Mouse (Mus musculus) kidney, postnatal 36 days (tissue): ENCODE measurements around the gene Cd247.
"Not testable (repeated sequence)": the region's sequence is repeated elsewhere in the genome, so short reads cannot be mapped to it uniquely, and the experiment has no call there.

ENCODE experiments used
- DNase-seq, 2 experiments: peaks; one replicate each; pipeline ENCODE4 v3.0.0; 2021 to 2022; ENCODE audit warnings: mixed read lengths in 2 of 2

Gene Cd247

DNA sequence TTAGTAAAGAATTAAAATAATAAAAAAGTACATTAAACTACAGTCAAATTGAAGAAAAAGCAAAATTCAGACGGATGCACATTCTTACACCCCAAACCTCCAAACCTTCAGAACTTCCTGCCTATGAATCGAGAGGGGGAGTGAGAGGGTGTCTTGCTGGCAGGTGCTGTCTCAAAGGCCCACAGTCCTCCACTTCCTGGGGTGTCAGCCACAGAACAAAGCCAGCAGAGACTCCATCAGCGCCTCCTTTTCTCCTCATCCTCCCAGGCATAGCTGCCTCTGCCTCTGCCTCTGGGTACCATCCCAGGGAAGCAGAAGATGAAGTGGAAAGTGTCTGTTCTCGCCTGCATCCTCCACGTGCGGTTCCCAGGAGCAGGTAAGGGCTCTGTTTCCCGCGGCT lies at the start of gene Cd247:
Gene Cd247, plus strand, starts transcription at position 171 of the 400 bp plus-strand sequence.
- DNase-seq, result no peak

- DNase-seq, result no peak
Measured at GRCm38 (mm10) chr1:165738985-165739384, 49.5 kb upstream of the Cd247 start.

- DNase-seq, result no peak
Measured at GRCm38 (mm10) chr1:165741989-165742388, 46.5 kb upstream of the Cd247 start.

DNA sequence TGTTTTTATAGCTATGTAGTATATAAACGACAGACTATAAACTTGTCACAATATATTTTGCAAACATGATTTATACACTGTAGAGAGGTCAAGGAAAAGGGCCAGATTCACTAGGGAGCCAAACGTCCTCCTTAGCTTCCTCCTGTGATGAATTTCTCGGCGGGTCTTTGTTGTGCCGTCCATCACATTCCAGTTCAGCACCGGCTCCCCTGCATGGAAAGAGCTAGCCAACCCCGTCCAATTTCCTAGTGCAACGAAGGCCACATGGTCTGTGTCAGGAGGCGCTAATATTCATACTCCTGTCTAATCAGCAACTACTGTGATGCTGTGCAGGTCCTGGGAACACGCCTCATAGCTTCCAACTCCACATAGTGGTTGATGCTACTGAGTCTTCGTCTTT lies 40.4 kb upstream of the Cd247 start:
- no peak for DNase-seq

DNA sequence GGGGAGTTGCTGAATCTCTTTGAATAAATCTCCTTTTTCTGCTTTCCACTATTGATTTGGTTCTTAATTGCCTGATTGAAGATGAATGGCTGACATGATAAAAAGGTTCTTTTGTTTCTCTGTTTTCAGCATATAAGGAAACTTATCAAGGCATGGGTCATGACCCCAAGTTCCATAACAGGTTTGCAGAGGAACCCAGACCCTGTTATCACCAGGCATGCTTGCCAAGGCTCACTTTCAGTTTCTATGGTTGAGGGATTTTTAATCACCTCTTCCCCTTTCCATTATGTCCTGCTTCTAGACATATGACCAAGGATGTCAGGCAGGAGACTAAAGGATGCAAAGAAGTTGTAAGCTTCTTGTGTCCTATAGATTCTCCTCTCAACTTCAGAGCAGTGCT lies 37.3 kb upstream of the Cd247 start:
- DNase-seq, result no peak

DNA sequence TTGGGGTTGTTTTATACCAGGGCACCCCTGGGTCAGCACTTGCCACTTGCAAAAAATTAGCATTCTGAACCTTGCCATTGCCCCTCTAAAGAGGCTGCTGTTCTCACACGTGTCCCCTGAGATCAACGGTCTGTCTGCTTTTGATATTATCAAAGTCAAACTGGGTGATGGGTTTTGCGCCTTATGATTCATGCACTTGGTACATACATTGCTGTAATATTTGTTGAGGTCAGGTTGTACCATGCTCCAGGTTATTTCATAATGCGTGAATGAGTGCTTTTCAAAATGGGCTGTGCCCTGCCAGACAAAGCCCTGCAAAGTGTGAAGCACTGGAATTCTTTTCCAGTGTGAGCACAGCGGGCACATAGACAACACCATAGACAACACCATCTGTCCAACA lies 36.6 kb upstream of the Cd247 start:
- no peak for DNase-seq

DNA sequence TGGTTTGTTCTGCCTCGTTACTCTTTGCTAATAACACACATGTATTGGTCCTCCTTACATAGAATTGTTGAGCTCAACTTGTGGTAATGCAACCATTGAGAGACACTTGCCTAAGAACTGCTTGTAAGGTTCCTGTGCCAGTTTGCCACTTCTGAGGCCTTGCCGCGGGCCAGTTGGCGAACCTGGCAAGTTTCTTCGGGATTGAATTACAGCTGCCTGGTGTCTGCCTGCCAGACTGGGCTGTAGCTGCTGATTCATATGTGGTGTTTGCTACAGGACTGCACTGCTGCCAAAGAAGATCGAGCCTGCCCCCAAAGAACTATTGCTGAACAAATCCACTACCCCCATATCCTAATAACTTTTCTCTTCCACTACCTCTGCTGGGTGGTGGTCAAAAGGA lies 34.3 kb upstream of the Cd247 start:
- no peak for DNase-seq

DNA sequence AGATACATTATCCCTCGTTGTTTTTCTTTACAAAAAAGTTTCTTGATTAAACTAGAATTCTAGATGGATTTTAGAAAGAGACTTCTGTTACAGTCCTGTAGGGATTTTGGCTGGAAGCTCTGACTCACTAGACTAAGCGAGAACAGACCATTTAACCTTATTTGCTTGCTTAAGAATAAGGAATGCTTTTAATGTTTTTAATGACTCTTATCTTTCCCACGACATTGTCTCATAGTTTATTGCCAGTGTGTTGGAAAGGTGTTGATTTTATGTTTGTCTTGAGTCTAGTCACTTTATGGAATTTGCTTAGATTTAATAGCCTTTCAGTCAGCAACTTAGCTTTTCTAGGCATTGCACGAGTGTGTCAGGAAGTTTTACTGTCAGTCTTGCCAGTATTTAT lies 33.3 kb upstream of the Cd247 start:
- DNase-seq, result no peak

GRCm38 (mm10) chr1:165761522-165762305 lies 26.8 kb upstream of the Cd247 start:
- no peak for DNase-seq

- DNase-seq, result not testable (repeated sequence)
Measured at GRCm38 (mm10) chr1:165762498-165762897, 26.0 kb upstream of the Cd247 start.

DNA sequence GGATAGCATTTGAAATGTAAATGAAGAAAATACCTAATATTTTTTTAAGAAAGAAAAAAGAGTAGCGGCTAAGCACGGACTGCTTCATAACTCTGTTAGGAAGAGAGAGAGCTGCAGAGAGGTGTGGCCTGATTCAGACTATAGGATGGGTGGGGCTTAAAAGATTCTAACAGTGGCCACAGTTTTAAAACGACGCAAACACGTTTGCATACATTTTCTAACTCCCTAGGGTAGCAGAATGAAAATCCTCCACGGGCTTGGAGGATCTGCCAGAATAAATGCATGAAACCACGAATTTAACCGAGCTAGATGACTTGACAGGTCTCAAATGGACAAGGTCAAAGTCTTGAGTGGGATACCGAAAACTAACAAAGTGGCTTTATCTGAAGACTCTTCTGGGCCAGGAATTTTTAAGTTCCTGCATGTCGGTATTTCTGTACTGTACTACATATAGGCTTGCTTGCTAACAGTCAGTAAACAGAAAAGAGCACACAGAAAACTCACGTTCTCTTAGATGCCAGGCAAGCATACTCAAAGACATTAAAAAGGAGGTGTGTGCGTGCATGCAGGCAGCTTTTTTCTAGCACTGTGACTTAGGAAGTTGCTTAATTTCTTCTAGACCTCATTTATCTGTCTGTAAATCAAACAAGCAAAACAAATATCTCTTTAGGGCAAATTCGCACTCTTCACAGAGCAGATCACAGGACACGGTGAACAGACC lies 25.4 kb upstream of the Cd247 start:
- DNase-seq, result no peak

DNA sequence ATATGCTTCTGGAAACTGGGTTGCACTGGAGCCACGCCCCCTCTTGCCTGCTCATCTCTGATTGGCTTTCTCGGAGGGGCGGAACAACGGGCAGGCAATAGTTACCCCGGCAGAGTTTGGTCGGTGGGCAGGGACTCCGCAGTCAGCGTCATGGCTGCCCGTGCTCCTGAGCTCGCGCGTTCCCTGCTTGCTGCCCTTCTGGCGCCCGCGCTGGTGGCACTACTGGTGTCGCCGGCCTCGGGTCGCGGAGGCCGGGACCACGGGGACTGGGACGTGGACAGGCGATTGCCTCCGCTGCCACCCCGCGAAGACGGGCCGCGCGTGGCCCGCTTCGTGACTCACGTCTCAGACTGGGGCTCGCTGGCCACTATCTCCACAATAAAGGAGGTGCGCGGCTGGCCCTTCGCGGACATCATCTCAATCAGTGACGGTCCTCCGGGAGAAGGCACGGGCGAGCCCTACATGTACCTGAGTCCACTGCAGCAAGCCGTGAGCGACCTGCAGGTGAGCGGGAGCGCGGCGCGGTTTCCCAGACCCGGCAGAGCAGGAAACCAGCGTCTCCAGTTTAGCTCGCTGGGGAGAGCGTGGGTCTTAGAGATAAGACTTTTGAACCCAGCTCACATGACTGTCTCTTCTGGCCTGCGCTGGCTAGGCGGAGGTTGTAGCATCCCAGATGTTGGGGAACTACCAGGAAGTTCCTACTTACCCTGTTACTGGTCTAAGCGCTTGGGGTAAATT lies 24.7 kb upstream of the Cd247 start, which contains the start of gene Creg1:
Gene Creg1, plus strand, starts transcription at position 112 of the 738 bp plus-strand sequence.
- DNase-seq, result peak; percentile 97

GRCm38 (mm10) chr1:165764571-165764970 lies 23.9 kb upstream of the Cd247 start:
- no peak for DNase-seq

- peak in 1 of 2 experiments; percentile 22 for DNase-seq
Measured at GRCm38 (mm10) chr1:165765041-165765440, 23.4 kb upstream of the Cd247 start.

- DNase-seq, result no peak
Measured at GRCm38 (mm10) chr1:165765651-165766294, 22.7 kb upstream of the Cd247 start.

DNA sequence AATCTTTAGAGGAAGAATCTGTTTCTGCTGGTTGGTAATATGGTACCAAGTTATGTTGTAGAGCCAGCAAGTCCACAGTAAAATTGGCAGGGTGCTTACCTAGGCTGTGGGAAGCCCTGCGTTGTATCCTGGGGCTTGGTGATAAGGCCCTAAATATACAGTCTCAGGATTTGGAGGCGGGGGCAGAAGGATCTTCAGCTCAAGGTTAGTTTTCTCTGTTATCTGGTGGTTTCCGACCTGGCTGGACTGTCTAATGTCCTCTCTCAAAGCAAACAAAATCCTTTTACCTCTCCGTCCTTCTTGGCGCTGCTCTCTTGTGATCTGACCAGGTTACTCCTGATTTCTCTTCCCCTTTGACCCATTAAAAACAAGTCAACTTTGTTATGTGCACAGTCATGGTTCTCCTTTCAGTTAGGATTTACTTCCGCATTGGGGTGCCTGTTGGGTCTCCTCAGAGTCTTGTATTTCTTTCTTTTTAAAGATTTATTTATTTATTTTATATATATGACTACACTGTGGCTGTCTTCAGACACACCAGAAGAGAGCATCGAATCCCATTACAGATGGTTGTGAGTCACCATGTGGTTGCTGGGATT lies 22.1 kb upstream of the Cd247 start:
- no peak for DNase-seq

- no peak for DNase-seq
Measured at GRCm38 (mm10) chr1:165768894-165769512, 19.5 kb upstream of the Cd247 start.

- DNase-seq, result no peak
Measured at GRCm38 (mm10) chr1:165770181-165770759, 18.2 kb upstream of the Cd247 start.

GRCm38 (mm10) chr1:165771491-165771897 lies 17.0 kb upstream of the Cd247 start:
- peak; percentile 61 to 84 for DNase-seq

DNA sequence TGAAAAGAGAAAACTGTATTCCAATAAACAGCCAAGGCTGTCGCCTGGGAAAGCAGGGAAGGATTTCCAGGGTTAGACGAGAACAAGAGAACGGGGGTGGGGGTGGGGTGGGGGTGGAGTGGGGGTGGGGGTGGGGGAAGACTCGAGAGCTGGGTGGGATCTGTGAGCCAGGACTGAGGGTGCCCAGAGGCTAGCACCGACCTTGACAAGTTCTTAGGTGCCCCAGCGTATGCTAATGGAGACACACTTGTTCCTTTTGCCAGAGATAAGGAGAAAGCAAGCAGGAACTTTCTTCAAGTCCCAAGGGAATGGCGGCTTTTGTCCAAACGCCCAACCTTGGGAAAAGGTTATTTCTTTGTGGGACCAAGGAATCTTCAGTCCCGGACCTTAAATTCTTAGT lies 16.5 kb upstream of the Cd247 start:
- DNase-seq, result no peak

GRCm38 (mm10) chr1:165775518-165776294 lies 12.8 kb upstream of the Cd247 start:
- peak; percentile 46 to 60 for DNase-seq
